Comparison of ENCODE assay signal across 11 mouse cellular contexts in the genomic region with DNA sequence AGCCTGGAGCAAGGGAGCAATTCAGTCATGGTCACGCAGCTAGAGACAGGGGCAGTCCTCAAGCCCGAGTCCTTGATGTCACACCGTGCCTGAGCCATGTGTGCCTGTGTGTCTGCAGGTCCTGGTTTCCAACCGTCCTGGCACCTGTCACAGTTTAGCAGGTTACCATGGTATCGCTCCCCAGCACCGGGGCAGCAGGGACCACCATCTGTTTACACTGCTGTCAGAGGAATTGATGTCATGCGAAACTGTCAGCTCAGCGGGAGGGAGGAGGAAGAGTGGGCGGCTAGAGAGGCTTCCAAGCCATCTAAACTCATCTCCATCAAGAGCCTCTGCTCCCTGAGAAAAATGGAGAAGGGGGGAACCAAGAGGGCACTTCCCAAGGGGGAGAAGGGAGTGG.
DNase-seq lines count a peak whose midpoint lies in the region; ATAC-seq and TF ChIP-seq lines count a peak whose summit lies in the region.
"Had no signal": no experiment of that assay in that cellular context is flagged by ENCODE, and none has a peak within 500 bp of the region (broad histone marks: within the 10 kb centered on the region; RNA-seq: fewer than 3 reads in every experiment).

No protein-coding gene starts in this region.

- H3K36me3 ChIP-seq in hindbrain, embryonic 15.5 days: no peaks in the 10 kb centered on the region
- H3K36me3 ChIP-seq in midbrain, embryonic 13.5 days: no peaks in the 10 kb centered on the region
- no peaks in the 10 kb centered on the region for H3K36me3 ChIP-seq in intestine, postnatal 0 days (ENCODE audit: control insufficient read depth, insufficient read depth)

- intact Hi-C loops in heart, postnatal 14 days (cut with DNase I): no loop called here

- H3K9ac ChIP-seq in hindbrain, embryonic 15.5 days: no peak overlapping the region
- H3K9ac ChIP-seq in midbrain, embryonic 13.5 days (replicated peaks): no peak overlapping the region
- H3K9ac ChIP-seq in intestine, postnatal 0 days (ENCODE audit: low read depth, low read length): no peak overlapping the region

- H3K4me1 ChIP-seq in hindbrain, embryonic 15.5 days (replicated peaks): peaks cover 19% of the 10 kb centered on the region
- H3K4me1 ChIP-seq in midbrain, embryonic 13.5 days (replicated peaks): peaks cover 42% of the 10 kb centered on the region
- H3K4me1 ChIP-seq in intestine, postnatal 0 days (replicated peaks; ENCODE audit: control insufficient read depth, insufficient read depth, low read length): no peaks in the 10 kb centered on the region

- 0 out of 2 replicates have a peak overlapping the region, but pooled peaks have one; percentile 1 for H3K27ac ChIP-seq in hindbrain, embryonic 15.5 days (replicated peaks)
- peak overlapping the region; percentile 15; the same call in 1 of the 2 replicates for H3K27ac ChIP-seq in midbrain, embryonic 13.5 days
- H3K27ac ChIP-seq in intestine, postnatal 0 days (ENCODE audit: low read depth, low read length): no peak overlapping the region

- 8% methylated on average over 9 of the region's 9 CpGs for WGBS in hindbrain, embryonic 15.5 days
- 23% methylated on average over 9 of the region's 9 CpGs for WGBS in midbrain, embryonic 13.5 days
- 8% methylated on average over 9 of the region's 9 CpGs for WGBS in intestine, postnatal 0 days

- TF ChIP-seq CTCF in intestine, postnatal 0 days (IDR thresholded peaks at IDR 0.05; ENCODE audit: low read depth): no peak

- H3K9me3 ChIP-seq in hindbrain, embryonic 15.5 days: no peaks in the 10 kb centered on the region
- H3K9me3 ChIP-seq in midbrain, embryonic 13.5 days: no peaks in the 10 kb centered on the region
- H3K9me3 ChIP-seq in intestine, postnatal 0 days (ENCODE audit: control insufficient read depth): no peaks in the 10 kb centered on the region

- DNase-seq in cerebellum, adult 11 months: peak; percentile 94
- peak; percentile 34 for DNase-seq in embryo, embryonic 10 days (ENCODE audit: low spot score)
- no peak for DNase-seq in lung, postnatal 36 days
- DNase-seq in ovary, postnatal 10 days (ENCODE audit: low spot score): no peak
- no peak for DNase-seq in heart, postnatal 14 days
- DNase-seq: adrenal gland, postnatal 14 days; heart, postnatal 4 days had no signal

- no peaks in the 10 kb centered on the region for H3K27me3 ChIP-seq in hindbrain, embryonic 15.5 days
- no peaks in the 10 kb centered on the region for H3K27me3 ChIP-seq in midbrain, embryonic 13.5 days
- H3K27me3 ChIP-seq in intestine, postnatal 0 days (replicated peaks; ENCODE audit: control insufficient read depth, insufficient read depth, low read length): no peaks in the 10 kb centered on the region

- ATAC-seq in hindbrain, embryonic 15.5 days (ENCODE audit: low FRiP score, low read depth): peak; percentile 84
- peak; percentile 74 for ATAC-seq in midbrain, embryonic 13.5 days
- ATAC-seq in intestine, postnatal 0 days: no peak

- H3K4me3 ChIP-seq in hindbrain, embryonic 15.5 days: no peak overlapping the region
- no peak overlapping the region for H3K4me3 ChIP-seq in midbrain, embryonic 13.5 days (replicated peaks)
- H3K4me3 ChIP-seq in intestine, postnatal 0 days (ENCODE audit: low read depth, low read length): no peak overlapping the region
- H3K4me3 ChIP-seq: erythroblast, embryonic 14.5 days had no signal

- no peak overlapping the region for H3K4me2 ChIP-seq in hindbrain, embryonic 15.5 days
- no peak overlapping the region for H3K4me2 ChIP-seq in midbrain, embryonic 13.5 days (replicated peaks)
- H3K4me2 ChIP-seq in intestine, postnatal 0 days (replicated peaks; ENCODE audit: low read depth): no peak overlapping the region

Comparison
In these comparisons a context has a peak if more than half of its experiments do, and no peak if none do; other contexts are left out.
1. DNase-seq: peak in cerebellum, adult 11 months (single experiment) and embryo, embryonic 10 days (single experiment); none in lung, postnatal 36 days (single experiment), ovary, postnatal 10 days (single experiment) and heart, postnatal 14 days (0 of 2).